Mouse (Mus musculus): Measurements from ENCODE around the gene Myo5c.
"Not testable (repeated sequence)": the region's sequence is repeated elsewhere in the genome, so short reads cannot be mapped to it uniquely, and the experiment has no call there.

Gene Myo5c

GRCm38 (mm10) chr9:75243730-75244406 is 12.0 kb downstream of the Myo5c start:
- no peak for DNase-seq (ENCODE audit: extremely low spot score)

GRCm38 (mm10) chr9:75244527-75244926 is 12.7 kb downstream of the Myo5c start:
- DNase-seq (ENCODE audit: extremely low spot score): no peak

- no peak for DNase-seq (ENCODE audit: extremely low spot score)
These were observed 14.5 kb downstream of the Myo5c start for GRCm38 (mm10) chr9:75246080-75246930.

- DNase-seq (ENCODE audit: extremely low spot score): no peak
These were observed 16.1 kb downstream of the Myo5c start for GRCm38 (mm10) chr9:75247870-75248269.

- no peak for DNase-seq (ENCODE audit: extremely low spot score)
These were observed 16.5 kb downstream of the Myo5c start for GRCm38 (mm10) chr9:75248359-75248758.

- no peak for DNase-seq (ENCODE audit: extremely low spot score)
These were observed 17.1 kb downstream of the Myo5c start for GRCm38 (mm10) chr9:75248874-75249273.

GRCm38 (mm10) chr9:75253158-75253557 is 21.3 kb downstream of the Myo5c start:
- DNase-seq (ENCODE audit: extremely low spot score): not testable (repeated sequence)

GRCm38 (mm10) chr9:75253766-75254165 is 21.9 kb downstream of the Myo5c start:
- DNase-seq (ENCODE audit: extremely low spot score): no peak

- no peak for DNase-seq (ENCODE audit: extremely low spot score)
These were observed 22.6 kb downstream of the Myo5c start for GRCm38 (mm10) chr9:75254196-75254955.

- no peak for DNase-seq (ENCODE audit: extremely low spot score)
These were observed 24.2 kb downstream of the Myo5c start for GRCm38 (mm10) chr9:75255820-75256545.

GRCm38 (mm10) chr9:75258792-75259191 is 27.0 kb downstream of the Myo5c start:
- no peak for DNase-seq (ENCODE audit: extremely low spot score)

- no peak for DNase-seq (ENCODE audit: extremely low spot score)
These were observed 27.8 kb downstream of the Myo5c start for GRCm38 (mm10) chr9:75259656-75260055.

GRCm38 (mm10) chr9:75261332-75261872 is 29.6 kb downstream of the Myo5c start:
- peak; percentile 62 for DNase-seq (ENCODE audit: extremely low spot score)

GRCm38 (mm10) chr9:75262235-75262826 is 30.5 kb downstream of the Myo5c start:
- no peak for DNase-seq (ENCODE audit: extremely low spot score)

GRCm38 (mm10) chr9:75264008-75264718 is 32.3 kb downstream of the Myo5c start:
- DNase-seq (ENCODE audit: extremely low spot score): no peak

- no peak for DNase-seq (ENCODE audit: extremely low spot score)
These were observed 35.3 kb downstream of the Myo5c start for GRCm38 (mm10) chr9:75267147-75267546.

- DNase-seq (ENCODE audit: extremely low spot score): no peak
These were observed 38.6 kb downstream of the Myo5c start for GRCm38 (mm10) chr9:75270382-75270781.

- DNase-seq (ENCODE audit: extremely low spot score): no peak
These were observed 39.7 kb downstream of the Myo5c start for GRCm38 (mm10) chr9:75271539-75271938.

- no peak for DNase-seq (ENCODE audit: extremely low spot score)
These were observed 41.8 kb downstream of the Myo5c start for GRCm38 (mm10) chr9:75273646-75274045.

GRCm38 (mm10) chr9:75274486-75274885 is 42.7 kb downstream of the Myo5c start:
- no peak for DNase-seq (ENCODE audit: extremely low spot score)

Data from embryo, embryonic 9.5 days (tissue).